Mouse (Mus musculus): ENCODE results near the gene Mrtfa. TPM values are rescaled to one million over a fixed set of nuclear protein-coding genes. Genes with fewer than 3 reads are reported as not detected.

Mrtfa gene
- 10 to 100 TPM; 18.9 to 20.5 TPM for total RNA-seq (2021)
- long read RNA-seq, experiment 1, partial matches to known transcripts = 0 of 6 reads
- long read RNA-seq, experiment 1, other reads (novel, unspliced or antisense) = 6 of 6 reads
- long read RNA-seq, experiment 2, full-length matches to known transcripts = 2 of 19 reads
- long read RNA-seq, experiment 2, partial matches to known transcripts = 6 of 19 reads
- long read RNA-seq, experiment 2, other reads (novel, unspliced or antisense) = 11 of 19 reads

GRCm38 (mm10) chr15:81190630-81191178, at the start of gene Mrtfa:
Gene Mrtfa, minus strand, starts transcription at chr15:81190757.
- peak; percentile 100 for DNase-seq

GRCm38 (mm10) chr15:81239794-81240343, 49.3 kb upstream of the Mrtfa start:
- DNase-seq = no peak

DNA sequence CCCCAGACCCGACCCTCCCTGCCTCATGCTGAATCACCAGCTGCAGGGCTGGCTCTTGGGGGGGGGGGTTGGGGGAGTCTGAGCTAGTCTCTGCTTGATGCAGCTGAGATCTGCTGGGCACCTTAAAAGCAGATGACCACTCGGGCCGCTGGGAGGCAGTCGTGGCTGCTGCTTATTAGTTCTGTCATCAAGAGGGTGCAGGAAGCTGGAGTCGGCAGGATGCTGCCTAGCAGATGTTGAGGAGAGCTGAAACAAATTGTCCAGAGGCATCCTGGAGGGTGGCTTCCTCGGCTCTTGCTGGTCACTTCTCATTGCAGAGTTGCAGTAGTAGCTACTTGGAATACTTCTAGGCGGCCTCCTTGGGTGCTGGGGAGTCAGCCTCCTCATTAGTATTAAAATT, 48.7 kb upstream of the Mrtfa start:
- no peak for DNase-seq

GRCm38 (mm10) chr15:81237471-81237870, 46.9 kb upstream of the Mrtfa start:
- no peak for DNase-seq

DNA sequence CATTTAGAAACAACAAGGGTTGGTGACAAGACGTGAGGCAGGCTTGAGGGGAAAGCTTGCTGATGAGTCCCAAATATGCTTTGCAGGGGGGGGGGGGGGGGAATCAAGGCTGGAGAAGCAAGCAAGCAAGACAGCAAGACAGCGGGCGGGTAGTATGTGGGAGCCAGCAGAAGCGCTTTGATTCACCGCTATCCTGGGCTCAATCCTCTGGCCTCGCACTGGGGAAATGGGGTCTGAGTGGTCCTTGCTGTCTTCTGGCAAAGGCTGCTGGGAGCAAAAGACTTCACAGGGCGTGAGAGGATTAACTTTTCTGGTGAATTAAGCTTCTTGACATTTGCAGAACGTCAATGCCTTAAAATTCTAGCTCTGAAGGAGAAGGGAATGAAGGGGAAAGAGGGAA, 45.5 kb upstream of the Mrtfa start:
- DNase-seq = no peak

- DNase-seq = peak; percentile 67
These were observed 44.7 kb upstream of the Mrtfa start, which contains the start of gene Mchr1 for GRCm38 (mm10) chr15:81235086-81235920. Gene Mchr1, plus strand, starts transcription at chr15:81235499.

GRCm38 (mm10) chr15:81231325-81231724, 40.8 kb upstream of the Mrtfa start:
- DNase-seq = no peak

- no peak for DNase-seq
These were observed 39.2 kb upstream of the Mrtfa start for GRCm38 (mm10) chr15:81229791-81230190.

DNA sequence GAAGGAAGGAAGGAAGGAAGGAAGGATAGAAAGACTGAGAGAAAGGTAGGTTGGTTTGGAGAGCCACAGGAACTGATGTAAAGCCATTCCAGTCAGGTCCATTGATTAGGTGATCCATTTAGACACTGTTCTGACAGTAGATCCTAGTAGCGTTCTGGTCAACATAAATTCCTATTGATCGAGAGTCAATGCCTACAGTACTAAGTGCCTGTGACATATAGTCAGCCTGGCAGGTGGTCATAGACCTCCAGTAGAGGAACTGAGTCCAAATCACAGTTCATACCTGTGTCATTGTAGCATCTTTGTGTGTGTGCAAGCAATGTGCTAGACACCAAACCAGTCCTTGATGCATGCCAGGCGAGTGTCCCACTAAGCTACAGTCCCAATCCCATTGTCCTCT, 37.7 kb upstream of the Mrtfa start:
- no peak for DNase-seq

- no peak for DNase-seq
These were observed 36.7 kb upstream of the Mrtfa start for GRCm38 (mm10) chr15:81227275-81227674.

DNA sequence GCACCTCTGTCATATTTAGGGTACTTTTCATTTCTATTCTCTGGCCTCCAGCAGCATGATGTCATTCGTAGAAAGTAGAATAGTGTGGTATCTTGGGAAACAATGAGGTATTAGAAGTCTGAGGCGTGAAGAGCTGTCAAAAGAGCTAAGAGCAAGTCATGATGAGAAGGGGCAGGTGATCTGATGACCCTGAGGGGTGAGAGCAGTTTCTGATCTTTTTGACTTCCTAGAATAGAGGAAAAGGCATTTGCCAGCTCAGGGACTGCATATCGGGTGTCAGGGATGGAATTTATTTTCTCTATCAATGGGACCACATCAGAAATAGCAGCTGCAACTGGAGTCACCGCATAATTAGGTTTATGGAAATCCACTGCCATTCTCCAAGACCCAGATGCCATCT, 36.2 kb upstream of the Mrtfa start:
- DNase-seq = no peak

GRCm38 (mm10) chr15:81225732-81226131, 35.2 kb upstream of the Mrtfa start:
- DNase-seq = no peak

- DNase-seq = no peak
These were observed 34.5 kb upstream of the Mrtfa start for GRCm38 (mm10) chr15:81225016-81225415.

- DNase-seq = peak; percentile 79
These were observed 30.9 kb upstream of the Mrtfa start for GRCm38 (mm10) chr15:81221446-81221845.

DNA sequence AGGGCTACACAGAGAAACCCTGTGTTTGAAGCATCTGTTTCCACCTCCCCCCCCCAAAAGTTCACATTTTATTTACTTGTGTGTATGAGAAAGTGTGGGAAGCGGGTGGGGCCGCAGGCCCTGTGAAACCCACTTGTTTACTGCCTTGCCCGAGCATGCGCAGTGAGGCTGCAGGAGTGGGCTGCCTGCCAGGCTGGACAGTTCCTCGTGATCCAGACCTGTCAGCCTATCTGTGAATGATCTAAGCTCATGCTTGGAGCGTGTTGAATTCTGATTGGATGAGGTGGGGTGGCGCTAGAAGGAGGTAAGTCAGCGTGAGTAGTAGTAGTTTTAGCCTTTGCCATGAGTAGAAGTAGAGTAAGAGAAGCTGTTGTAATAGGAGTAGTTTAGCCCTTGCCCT, 29.5 kb upstream of the Mrtfa start:
- DNase-seq = peak; percentile 32

DNA sequence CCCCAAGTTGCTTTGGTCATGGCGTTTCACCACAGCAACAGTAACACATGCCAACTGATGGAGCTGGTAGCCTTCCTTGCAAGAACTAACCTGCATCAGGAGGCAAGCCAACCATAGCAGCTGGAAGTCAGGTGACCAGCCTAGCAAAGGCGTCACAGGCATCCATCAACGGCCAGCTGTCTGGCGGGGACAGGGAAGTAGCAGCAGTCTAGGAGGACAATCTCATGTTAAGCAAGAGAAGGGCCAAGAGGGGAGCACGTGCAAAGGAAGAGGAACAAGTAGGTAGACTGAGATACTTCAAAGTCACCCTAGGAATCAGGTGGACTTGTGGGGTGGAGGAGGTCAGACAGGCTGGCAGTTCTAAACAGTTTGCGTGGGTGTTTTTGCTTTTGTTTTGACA, 28.5 kb upstream of the Mrtfa start:
- peak; percentile 29 for DNase-seq

DNA sequence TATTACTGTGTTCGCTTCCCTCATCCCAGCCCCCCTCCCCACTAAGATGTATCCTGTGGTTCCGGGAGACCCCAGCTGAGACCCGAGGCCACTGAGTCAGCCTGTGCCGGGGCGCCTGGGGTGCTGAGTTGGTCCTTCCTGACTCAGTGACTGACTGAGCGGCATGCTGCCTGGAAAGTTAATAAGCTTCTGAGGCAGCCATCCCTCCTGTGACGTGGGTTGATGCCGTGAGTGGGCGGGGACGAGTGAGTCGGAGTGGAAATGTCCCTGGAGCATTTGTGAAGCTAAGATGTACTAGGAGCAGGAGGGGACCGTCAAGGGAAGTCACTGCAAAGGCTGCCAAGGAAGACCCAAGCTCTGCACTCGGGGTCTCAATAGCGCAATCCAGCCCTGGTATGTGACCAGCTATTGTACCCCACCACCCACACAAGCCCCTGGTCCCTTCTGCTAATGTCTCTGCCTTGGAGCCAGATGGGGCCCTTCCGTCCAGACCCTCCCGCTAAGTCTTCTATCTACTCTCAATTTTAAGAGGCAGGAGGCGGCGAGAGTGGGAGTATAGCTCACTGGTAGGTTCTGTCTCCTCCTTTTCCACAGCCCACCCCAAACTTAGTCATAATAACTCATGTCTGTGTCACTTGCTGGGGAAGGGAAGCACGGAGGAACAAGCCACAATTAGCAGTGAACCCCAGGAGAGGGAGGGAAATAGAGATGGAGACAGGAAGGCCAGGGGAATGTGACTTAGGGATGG, 26.5 kb upstream of the Mrtfa start:
- DNase-seq = no peak

DNA sequence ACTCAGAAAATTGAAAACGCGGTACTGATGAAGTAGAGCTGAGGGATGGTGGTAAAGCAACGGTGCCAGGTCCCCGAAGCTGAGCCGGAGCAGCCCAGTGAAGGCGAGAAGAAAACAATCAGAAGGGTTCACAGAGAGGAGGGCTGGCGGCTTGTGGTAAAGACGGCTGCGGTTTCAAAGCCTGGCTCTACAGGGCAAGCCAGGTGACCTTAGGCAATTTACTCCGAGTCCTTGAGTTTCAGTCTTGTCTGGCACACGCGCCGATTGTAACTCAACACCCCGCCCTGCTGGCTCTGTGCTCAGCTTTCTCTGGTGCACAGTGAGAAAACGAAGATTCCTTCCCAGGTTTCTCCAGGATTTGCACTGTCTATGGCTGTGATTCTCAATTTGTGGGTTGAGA, 22.4 kb upstream of the Mrtfa start:
- DNase-seq = peak; percentile 72

DNA sequence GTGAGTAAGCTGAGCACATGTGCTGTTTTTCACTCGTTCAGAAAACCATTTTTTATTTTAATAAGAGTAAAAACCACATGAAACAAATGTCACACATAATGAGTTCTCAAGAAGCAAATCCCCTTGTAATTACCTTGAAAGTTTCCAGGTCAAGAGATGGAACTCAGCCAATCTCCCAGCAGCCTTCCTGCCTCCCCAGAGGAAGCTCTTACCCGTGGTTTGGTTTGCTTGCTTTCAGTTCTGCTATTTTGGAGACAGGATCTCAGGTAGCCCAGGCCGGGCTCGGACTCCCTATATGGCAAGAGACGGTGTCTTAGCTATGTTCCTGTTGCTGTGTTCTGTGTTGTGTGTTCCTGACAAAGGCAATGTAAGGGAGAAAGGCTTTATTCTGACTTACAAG, 19.9 kb upstream of the Mrtfa start:
- no peak for DNase-seq

DNA sequence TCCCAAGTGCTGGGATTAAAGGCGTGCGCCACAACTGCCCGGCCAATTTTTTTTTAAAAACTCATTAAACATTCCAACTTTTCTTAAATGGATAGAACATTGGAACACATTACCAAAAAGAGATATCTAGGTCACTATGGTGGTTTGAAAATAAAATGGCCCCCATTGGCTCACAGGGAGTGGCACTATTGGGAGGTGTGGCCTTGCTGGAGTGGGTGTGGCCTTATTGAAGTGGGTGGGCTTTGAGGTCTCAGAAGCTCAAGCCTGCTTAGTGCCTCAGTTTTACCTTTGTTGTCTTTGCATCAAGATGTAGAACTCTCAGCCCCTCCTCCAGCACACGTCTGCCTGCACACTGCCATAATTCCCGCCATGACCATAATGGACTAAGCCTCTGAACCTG, 11.9 kb upstream of the Mrtfa start:
- no peak for DNase-seq

GRCm38 (mm10) chr15:81199372-81199959, 8.9 kb upstream of the Mrtfa start:
- DNase-seq = no peak

DNA sequence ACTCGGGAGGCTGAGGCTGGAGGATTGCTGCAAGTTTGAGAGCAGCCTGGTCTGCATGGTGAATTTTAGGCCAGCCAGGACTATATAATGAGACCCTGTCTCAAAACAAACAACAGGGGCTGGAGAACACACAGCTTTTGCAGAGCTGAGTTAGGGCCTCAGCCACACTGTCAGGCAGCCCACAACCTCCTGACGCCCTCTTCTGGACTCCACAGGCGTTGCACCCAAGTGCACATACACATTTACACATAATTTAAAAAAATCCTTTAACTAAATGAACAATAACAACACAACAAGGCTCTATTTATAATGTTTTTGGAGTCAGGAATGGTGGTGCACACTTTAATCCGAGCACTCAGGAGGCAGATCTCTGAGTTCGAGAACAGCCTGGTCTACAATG, 7.9 kb upstream of the Mrtfa start:
- no peak for DNase-seq

Data from gastrocnemius, postnatal 25 days (tissue).